Mouse (Mus musculus): ENCODE measurements around the gene Grhpr. TPM values are rescaled to one million over a fixed set of nuclear protein-coding genes. Genes with fewer than 3 reads are reported as not detected.

Gene Grhpr
- polyA plus RNA-seq (2014; fragmentation: Illumina TruSeq; extraction: RNeasy Lipid Tissue Mini Kit (QIAGEN cat#74804)) = 3.2 TPM

DNA sequence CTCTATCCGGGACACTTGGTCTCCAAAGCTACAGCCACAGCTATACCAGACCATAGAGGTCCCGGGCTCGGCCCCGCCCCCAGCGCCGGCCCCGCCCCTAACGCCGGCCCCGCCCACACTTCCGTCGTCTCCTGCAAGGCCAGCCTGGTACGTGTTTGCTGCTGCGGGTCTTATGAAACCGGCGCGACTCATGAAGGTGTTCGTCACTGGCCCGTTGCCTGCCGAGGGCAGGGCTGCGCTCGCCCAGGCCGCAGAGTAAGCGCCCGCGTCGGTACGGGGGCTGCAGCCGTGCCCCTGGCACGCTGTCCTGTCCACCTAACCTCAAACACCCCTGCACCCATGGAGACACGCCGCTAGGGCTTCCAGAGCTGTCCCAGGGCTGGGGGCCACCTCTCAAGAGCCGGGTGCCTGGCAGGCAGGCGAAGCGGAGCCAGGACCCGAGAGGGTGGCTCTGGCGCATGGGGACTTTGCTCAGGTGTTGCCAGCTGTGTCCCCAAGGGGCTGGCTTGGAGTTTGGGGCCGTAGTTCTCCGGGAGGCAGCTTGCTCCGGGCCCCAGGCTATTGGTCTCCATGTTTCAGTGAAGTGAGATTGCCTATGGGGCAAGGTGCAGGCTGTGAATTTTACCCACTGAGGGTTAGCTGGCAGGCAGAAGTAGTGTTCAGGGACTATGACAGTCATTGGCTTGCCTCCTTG lies at the start of gene Grhpr:
TSS of gene Grhpr (plus strand) at position 116 of the 694 bp plus-strand sequence.

DNA sequence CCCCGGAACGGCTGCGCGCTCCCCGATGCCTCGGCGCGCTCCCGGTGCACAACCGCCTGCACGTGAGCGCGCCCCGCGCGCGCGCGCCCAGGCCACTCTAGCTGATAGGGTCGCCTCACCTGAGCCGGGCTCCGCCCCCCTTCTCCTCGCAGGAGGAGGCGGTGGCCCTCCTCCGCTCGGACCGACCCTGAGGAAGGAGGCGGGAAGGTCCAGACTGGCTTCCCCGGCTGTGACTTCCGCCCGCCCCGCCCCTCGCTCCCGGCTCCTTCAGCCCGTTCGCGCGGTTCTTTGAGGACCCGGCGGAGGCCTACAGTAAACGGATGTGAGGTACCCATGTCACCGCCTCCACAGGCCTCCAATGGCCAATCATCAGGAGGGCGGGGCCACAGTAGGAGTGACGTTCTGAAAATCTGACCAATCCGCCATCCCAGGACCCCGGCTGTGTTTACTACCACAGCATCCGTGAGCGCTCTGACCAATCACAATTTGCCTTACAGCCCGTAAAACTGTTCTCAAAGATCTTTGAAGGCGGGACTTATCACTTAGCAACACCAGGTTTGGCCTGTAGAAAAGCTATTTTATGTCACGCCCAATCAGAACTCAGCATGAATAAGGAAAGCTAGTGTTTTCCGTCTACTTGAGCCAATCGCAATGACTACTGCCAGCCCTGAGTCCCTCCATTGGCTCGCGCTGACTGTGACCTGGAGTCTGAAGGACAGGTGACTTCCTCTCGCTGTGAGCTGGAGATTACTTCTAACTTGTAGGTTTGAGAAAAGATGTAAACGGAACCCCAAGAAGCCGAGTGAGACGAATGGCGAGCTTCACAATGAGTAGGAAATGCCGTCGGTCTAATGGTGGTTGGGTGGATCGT lies 31.1 kb downstream of the Grhpr start, which contains the start of gene Zbtb5:
TSS of gene Zbtb5 (minus strand) at position 308 of the 871 bp plus-strand sequence.

DNA sequence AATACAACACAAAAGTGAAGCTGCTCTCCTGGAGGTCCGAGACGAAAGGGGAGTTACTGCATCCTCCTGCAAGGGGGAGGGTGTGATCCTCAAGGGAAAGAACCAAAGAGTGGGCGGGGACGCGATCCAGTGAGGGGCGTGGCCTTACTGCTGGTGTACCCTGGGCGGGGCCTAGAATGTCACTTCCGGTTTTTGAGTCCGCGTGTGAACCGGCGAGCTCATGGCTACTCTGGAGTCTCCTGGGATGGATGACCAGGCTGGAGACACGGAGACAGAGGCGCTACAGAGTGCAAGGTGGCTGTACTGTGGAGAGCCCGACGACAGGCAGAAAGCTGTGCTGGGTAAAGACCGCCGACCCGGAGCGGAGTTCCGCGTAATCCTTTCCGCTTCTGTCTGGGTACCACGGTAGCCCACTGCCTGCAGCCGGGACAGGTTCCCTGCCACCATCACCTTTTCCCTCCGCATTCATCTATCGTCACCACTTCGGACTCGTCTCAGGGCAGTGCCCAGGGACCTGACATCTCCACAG lies 37.3 kb downstream of the Grhpr start, which contains the start of gene Polr1e:
TSS of gene Polr1e (plus strand) at position 132 of the 529 bp plus-strand sequence.

Other genes with a start within 250 kb of the Grhpr start
- gene Zcchc7, start 225.5 kb upstream of the Grhpr start, polyA plus RNA-seq (2014; fragmentation: Illumina TruSeq; extraction: RNeasy Lipid Tissue Mini Kit (QIAGEN cat#74804)) = 112 TPM
- gene Zbtb5, start 31.0 kb downstream of the Grhpr start, polyA plus RNA-seq (2014; fragmentation: Illumina TruSeq; extraction: RNeasy Lipid Tissue Mini Kit (QIAGEN cat#74804)) = 14.5 TPM
- gene Polr1e, start 37.2 kb downstream of the Grhpr start, polyA plus RNA-seq (2014; fragmentation: Illumina TruSeq; extraction: RNeasy Lipid Tissue Mini Kit (QIAGEN cat#74804)) = 10.5 TPM
- gene Fbxo10, start 103.2 kb downstream of the Grhpr start, polyA plus RNA-seq (2014; fragmentation: Illumina TruSeq; extraction: RNeasy Lipid Tissue Mini Kit (QIAGEN cat#74804)) = 4.6 TPM
- gene Tomm5, start 126.7 kb downstream of the Grhpr start, polyA plus RNA-seq (2014; fragmentation: Illumina TruSeq; extraction: RNeasy Lipid Tissue Mini Kit (QIAGEN cat#74804)) = 76.6 TPM
- gene Frmpd1, start 203.5 kb downstream of the Grhpr start, polyA plus RNA-seq (2014; fragmentation: Illumina TruSeq; extraction: RNeasy Lipid Tissue Mini Kit (QIAGEN cat#74804)) = 0.17 TPM

All from ovary, adult 10 weeks (tissue).